Mouse (Mus musculus): ENCODE results near the gene Dysf.

GRCm38 (mm10) chr6:84124609-84125008, 116.2 kb downstream of the Dysf start:
- no peak for TF ChIP-seq HCFC1 (IDR thresholded peaks at IDR 0.05; ENCODE audit: low read depth, low read length)
- TF ChIP-seq CTCF (conservative IDR thresholded peaks at IDR 0.05 in 1 of 2, IDR thresholded peaks at IDR 0.05 in 1 of 2; ENCODE audit: low read depth in 2 of 2, low read length in 2 of 2), result no peak
- TF ChIP-seq EP300 (IDR thresholded peaks at IDR 0.05; ENCODE audit: low read length), result no peak
- no peak for TF ChIP-seq POLR2A (IDR thresholded peaks at IDR 0.05; ENCODE audit: low read depth, low read length)
- no peak for TF ChIP-seq TBP (conservative IDR thresholded peaks at IDR 0.05; ENCODE audit: low read depth, low read length)
- TF ChIP-seq ZKSCAN1 (IDR thresholded peaks at IDR 0.05; ENCODE audit: borderline replicate concordance, low read depth, low read length), result no peak
- no peak for TF ChIP-seq MEF2A (IDR thresholded peaks at IDR 0.05; ENCODE audit: borderline replicate concordance, low read depth, low read length)
